Mouse (Mus musculus): ENCODE results near the gene Olfr145. TPM values are rescaled to one million over a fixed set of nuclear protein-coding genes. Genes with fewer than 3 reads are reported as not detected.

Olfr145 gene
- total and polyA plus RNA-seq, 2 experiments from 2014 or later, result not detected

GRCm38 (mm10) chr9:37890960-37891359, 5.6 kb upstream of the Olfr145 start:
- Histone ChIP-seq H3K27ac (ENCODE audit: low read depth, low read length) (no peak overlapping the region), H3K4me1 (ENCODE audit: insufficient read depth) (no peaks in the 10 kb centered on the region), H3K9ac (no peak overlapping the region), H3K27me3 (ENCODE audit: insufficient read depth, low read length) (no peaks in the 10 kb centered on the region), H3K36me3 (ENCODE audit: insufficient read depth) (no peaks in the 10 kb centered on the region), H3K4me2 (ENCODE audit: low read depth) (no peak overlapping the region), H3K4me3 (ENCODE audit: low read depth, low read length) (no peak overlapping the region), H3K9me3 (ENCODE audit: low read length) (no peaks in the 10 kb centered on the region)
- no peak for TF ChIP-seq CTCF (IDR thresholded peaks at IDR 0.05; ENCODE audit: low read depth)
- ATAC-seq (peak; percentile 87), DNase-seq (peak; percentile 48)
- 13% methylated on average over 2 of the region's 2 CpGs for WGBS

GRCm38 (mm10) chr9:37905555-37905954, 9.0 kb downstream of the Olfr145 start:
- TF ChIP-seq CTCF (IDR thresholded peaks at IDR 0.05; ENCODE audit: low read depth), result no peak
- H3K36me3 ChIP-seq (ENCODE audit: insufficient read depth), result no peaks in the 10 kb centered on the region
- no peaks in the 10 kb centered on the region for H3K4me1 ChIP-seq (ENCODE audit: insufficient read depth)
- H3K9ac ChIP-seq, result no peak overlapping the region
- H3K4me2 ChIP-seq (ENCODE audit: low read depth), result no peak overlapping the region
- H3K4me3 ChIP-seq (ENCODE audit: low read depth, low read length), result no peak overlapping the region
- no peaks in the 10 kb centered on the region for H3K9me3 ChIP-seq (ENCODE audit: low read length)
- H3K27me3 ChIP-seq (ENCODE audit: insufficient read depth, low read length), result no peaks in the 10 kb centered on the region
- ATAC-seq (peak; percentile 23; the same call in 1 of the 2 replicates), DNase-seq (no peak)
- WGBS, result 73% methylated on average over 3 of the region's 3 CpGs
- H3K27ac ChIP-seq (ENCODE audit: low read depth, low read length), result no peak overlapping the region

- DNase-seq (no peak), ATAC-seq (no peak)
- Histone ChIP-seq H3K27me3 (ENCODE audit: insufficient read depth, low read length) (no peaks in the 10 kb centered on the region), H3K4me2 (ENCODE audit: low read depth) (no peak within 1 kb of the TSS), H3K4me3 (ENCODE audit: low read depth, low read length) (no peak within 1 kb of the TSS), H3K9ac (no peak within 1 kb of the TSS), H3K36me3 (ENCODE audit: insufficient read depth) (no peaks in the 10 kb centered on the region), H3K27ac (ENCODE audit: low read depth, low read length) (no peak within 1 kb of the TSS), H3K4me1 (ENCODE audit: insufficient read depth) (no peaks in the 10 kb centered on the region), H3K9me3 (ENCODE audit: low read length) (no peaks in the 10 kb centered on the region)
- 82% methylated on average over 2 of the region's 2 CpGs for WGBS
- no peak for TF ChIP-seq CTCF (IDR thresholded peaks at IDR 0.05; ENCODE audit: low read depth)
Measured at GRCm38 (mm10) chr9:37917540-37917939, 21.0 kb downstream of the Olfr145 start, which contains the start of gene Olfr878. TSS of gene Olfr878 (plus strand) at chr9:37917840.

- Histone ChIP-seq H3K4me3 (ENCODE audit: low read depth, low read length) (no peak overlapping the region), H3K4me2 (ENCODE audit: low read depth) (no peak overlapping the region), H3K27me3 (ENCODE audit: insufficient read depth, low read length) (no peaks in the 10 kb centered on the region), H3K9ac (no peak overlapping the region), H3K27ac (ENCODE audit: low read depth, low read length) (no peak overlapping the region), H3K9me3 (ENCODE audit: low read length) (no peaks in the 10 kb centered on the region), H3K36me3 (ENCODE audit: insufficient read depth) (no peaks in the 10 kb centered on the region), H3K4me1 (ENCODE audit: insufficient read depth) (no peaks in the 10 kb centered on the region)
- ATAC-seq (no peak), DNase-seq (no peak)
- 59% methylated on average over 1 of the region's 1 CpGs for WGBS
- TF ChIP-seq CTCF (IDR thresholded peaks at IDR 0.05; ENCODE audit: low read depth), result no peak
Measured at GRCm38 (mm10) chr9:37918018-37918417, 21.5 kb downstream of the Olfr145 start.

GRCm38 (mm10) chr9:37924194-37924593, 27.7 kb downstream of the Olfr145 start:
- ATAC-seq, result no peak
- no peak for DNase-seq
- H3K9me3 ChIP-seq (ENCODE audit: low read length), result no peaks in the 10 kb centered on the region
- H3K36me3 ChIP-seq (ENCODE audit: insufficient read depth), result no peaks in the 10 kb centered on the region
- no peak overlapping the region for H3K27ac ChIP-seq (ENCODE audit: low read depth, low read length)
- no peak overlapping the region for H3K9ac ChIP-seq
- no peak overlapping the region for H3K4me3 ChIP-seq (ENCODE audit: low read depth, low read length)
- H3K27me3 ChIP-seq (ENCODE audit: insufficient read depth, low read length), result no peaks in the 10 kb centered on the region
- WGBS, result 84% methylated on average over 5 of the region's 5 CpGs
- H3K4me2 ChIP-seq (ENCODE audit: low read depth), result no peak overlapping the region
- H3K4me1 ChIP-seq (ENCODE audit: insufficient read depth), result no peaks in the 10 kb centered on the region
- TF ChIP-seq CTCF (IDR thresholded peaks at IDR 0.05; ENCODE audit: low read depth), result no peak

- no peak overlapping the region for H3K4me3 ChIP-seq (ENCODE audit: low read depth, low read length)
- no peaks in the 10 kb centered on the region for H3K4me1 ChIP-seq (ENCODE audit: insufficient read depth)
- H3K9me3 ChIP-seq (ENCODE audit: low read length), result no peaks in the 10 kb centered on the region
- no peaks in the 10 kb centered on the region for H3K36me3 ChIP-seq (ENCODE audit: insufficient read depth)
- TF ChIP-seq CTCF (IDR thresholded peaks at IDR 0.05; ENCODE audit: low read depth), result no peak
- no peak overlapping the region for H3K27ac ChIP-seq (ENCODE audit: low read depth, low read length)
- no peak overlapping the region for H3K4me2 ChIP-seq (ENCODE audit: low read depth)
- no peaks in the 10 kb centered on the region for H3K27me3 ChIP-seq (ENCODE audit: insufficient read depth, low read length)
- ATAC-seq (no peak), DNase-seq (no peak)
- WGBS, result 80% methylated on average over 2 of the region's 2 CpGs
- H3K9ac ChIP-seq, result no peak overlapping the region
Measured at GRCm38 (mm10) chr9:37925445-37925844, 28.9 kb downstream of the Olfr145 start.

- Histone ChIP-seq H3K27ac (ENCODE audit: low read depth, low read length) (no peak overlapping the region), H3K27me3 (ENCODE audit: insufficient read depth, low read length) (no peaks in the 10 kb centered on the region), H3K9me3 (ENCODE audit: low read length) (no peaks in the 10 kb centered on the region), H3K36me3 (ENCODE audit: insufficient read depth) (no peaks in the 10 kb centered on the region), H3K4me3 (ENCODE audit: low read depth, low read length) (no peak overlapping the region), H3K9ac (no peak overlapping the region), H3K4me1 (ENCODE audit: insufficient read depth) (no peaks in the 10 kb centered on the region), H3K4me2 (ENCODE audit: low read depth) (no peak overlapping the region)
- no peak for DNase-seq
- no peak for TF ChIP-seq CTCF (IDR thresholded peaks at IDR 0.05; ENCODE audit: low read depth)
- 52% methylated on average over 3 of the region's 3 CpGs for WGBS
- ATAC-seq, result no peak
Measured at GRCm38 (mm10) chr9:37926019-37927013, 29.8 kb downstream of the Olfr145 start.

Measured in forebrain, postnatal 0 days (tissue).